Comparison of ENCODE assay signal across 8 mouse cellular contexts in the genomic region with DNA sequence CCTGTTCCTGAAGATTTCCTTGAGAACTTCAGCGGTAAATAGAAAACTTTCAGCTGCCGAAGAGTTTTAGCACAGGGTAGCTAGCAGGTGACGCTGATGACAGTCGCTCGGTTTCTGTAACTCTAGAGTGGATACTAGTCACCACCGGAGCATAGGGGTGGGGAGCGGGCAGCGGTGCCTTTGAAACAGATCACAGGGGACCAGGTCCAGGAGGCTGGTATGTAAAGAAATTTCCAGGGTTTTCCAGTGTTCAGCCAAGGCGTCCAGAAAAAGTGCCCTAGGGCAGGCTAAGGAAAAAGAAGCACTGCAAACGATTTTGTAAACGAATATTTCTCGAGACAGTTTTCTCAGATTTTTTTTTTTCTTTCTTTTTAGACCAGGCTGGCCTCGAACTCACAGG. TPM values are rescaled to one million over a fixed set of nuclear protein-coding genes. Genes with fewer than 3 reads are reported as not detected.
A peak's percentile ranks its signal among the peaks of the same experiment; 100 is the strongest.
DNase-seq lines count a peak whose midpoint lies in the region; ATAC-seq and TF ChIP-seq lines count a peak whose summit lies in the region.

A gene (plus strand): TSS at position 162 of the 400 bp plus-strand sequence.

- H3K27me3 ChIP-seq in midbrain, embryonic 11.5 days (ENCODE audit: control insufficient read depth, insufficient read depth, low read length) = no peaks in the 10 kb centered on the region

- H3K9ac ChIP-seq in midbrain, embryonic 11.5 days (ENCODE audit: low read length) = peak within 1 kb of the TSS; percentile 93

- no peak for TF ChIP-seq POLR2A in bone marrow macrophage, adult 2 months (IDR thresholded peaks at IDR 0.05; ENCODE audit: borderline replicate concordance, low read depth, low read length)

- H3K4me2 ChIP-seq in midbrain, embryonic 11.5 days = peak within 1 kb of the TSS; percentile 81

- peak within 1 kb of the TSS; percentile 89 for H3K27ac ChIP-seq in left cerebral cortex, adult 2 months
- peak within 1 kb of the TSS; percentile 60 for H3K27ac ChIP-seq in bone marrow macrophage, adult 2 months (ENCODE audit: insufficient read depth, low read depth, low read length)
- peak within 1 kb of the TSS; percentile 83 for H3K27ac ChIP-seq in midbrain, embryonic 11.5 days (ENCODE audit: low read depth, low read length)

- 31% methylated on average over 13 of the region's 13 CpGs for WGBS in large intestine, adult 2 months
- 39% methylated on average over 13 of the region's 13 CpGs for WGBS in midbrain, embryonic 11.5 days

- DNase-seq in left cerebral cortex, adult 2 months (ENCODE audit: extremely low spot score in 1 of 2, low spot score in 2 of 2) = no peak
- no peak for DNase-seq in left cerebral cortex, adult 9 months (ENCODE audit: low spot score in 2 of 2)
- no peak for DNase-seq in heart, adult 18-20 months
- no peak for DNase-seq in large intestine, adult 2 months (ENCODE audit: low read depth, low spot score)
- no peak for DNase-seq in midbrain, embryonic 11.5 days (ENCODE audit: low spot score, missing footprints)
- no peak for DNase-seq in right cerebral cortex, adult 18-20 months
- DNase-seq in spleen, adult 18-20 months = no peak

- H3K4me3 ChIP-seq in left cerebral cortex, adult 2 months = peak within 1 kb of the TSS; percentile 73
- H3K4me3 ChIP-seq in bone marrow macrophage, adult 2 months (ENCODE audit: insufficient read depth, low read length) = peak within 1 kb of the TSS; percentile 98
- peak within 1 kb of the TSS; percentile 73 for H3K4me3 ChIP-seq in midbrain, embryonic 11.5 days (ENCODE audit: low read depth, low read length)

- no peak for TF ChIP-seq CTCF in left cerebral cortex, adult 2 months (IDR thresholded peaks at IDR 0.05)
- TF ChIP-seq CTCF in bone marrow macrophage, adult 2 months (IDR thresholded peaks at IDR 0.05; ENCODE audit: low read depth, low read length) = no peak

- H3K4me1 ChIP-seq in bone marrow macrophage, adult 2 months (ENCODE audit: control insufficient read depth, insufficient read depth, low read length) = peaks cover 4% of the 10 kb centered on the region; the same call in 1 of the 2 replicates
- H3K4me1 ChIP-seq in midbrain, embryonic 11.5 days (ENCODE audit: control insufficient read depth, insufficient read depth, low read length) = peaks cover 9% of the 10 kb centered on the region

- ATAC-seq in midbrain, embryonic 11.5 days (ENCODE audit: low FRiP score) = no peak

- H3K36me3 ChIP-seq in midbrain, embryonic 11.5 days (ENCODE audit: control insufficient read depth, insufficient read depth, low read length) = peaks cover 17% of the 10 kb centered on the region

- no peaks in the 10 kb centered on the region for H3K9me3 ChIP-seq in midbrain, embryonic 11.5 days (ENCODE audit: control insufficient read depth, low read length)

- intact Hi-C loops in left cerebral cortex, adult 2 months (cut with DNase I) = loop anchor here (5.0 to 10.0 kb wide), 2 partner anchors 117 to 340 kb away; a partner anchor contains a TSS

RNA-seq across cellular contexts. Expression of the gene that starts here (rescaled TPM):
- total RNA-seq in left cerebral cortex, adult 2 months (2021) = 10 to 100 TPM; 22.8 to 26.4 TPM
- polyA plus RNA-seq in bone marrow macrophage, adult 2 months (2012; ENCODE audit: insufficient read depth, insufficient read length, missing spikeins) = 22.0 and 30.4 TPM in 2 replicates
- 10 to 100 TPM; 12.8 to 14.2 TPM for total RNA-seq in heart, adult 18-20 months (2021)
- 10.7 and 12.6 TPM in 2 replicates for polyA plus RNA-seq in large intestine, adult 2 months (2012; rRNA removed)
- polyA plus RNA-seq in midbrain, embryonic 11.5 days (2014; fragmentation: Nextera tagmentation; extraction: Ambion mirVana) = 29.9 and 33.3 TPM in 2 replicates
